Mouse (Mus musculus): ENCODE measurements around the gene Tubb2b. TPM values are rescaled to one million over a fixed set of nuclear protein-coding genes. Genes with fewer than 3 reads are reported as not detected.
"Not testable (repeated sequence)": the region's sequence is repeated elsewhere in the genome, so short reads cannot be mapped to it uniquely, and the experiment has no call there.

Gene Tubb2b
- total RNA-seq, 2 experiments from 2014 or later, result 153 to 177 TPM

GRCm38 (mm10) chr13:34101908-34102307 is 28.4 kb downstream of the Tubb2b start:
- H3K27ac ChIP-seq, result no peak overlapping the region
- no peak overlapping the region for H3K4me3 ChIP-seq
- DNase-seq (ENCODE audit: extremely low spot score in 1 of 2, low spot score in 2 of 2), result no peak
- intact Hi-C loops (cut with DNase I), result no loop called here
- TF ChIP-seq CTCF (IDR thresholded peaks at IDR 0.05), result no peak

GRCm38 (mm10) chr13:34101247-34101646 is 29.0 kb downstream of the Tubb2b start:
- no peak overlapping the region for H3K4me3 ChIP-seq
- intact Hi-C loops (cut with DNase I), result no loop called here
- no peak for DNase-seq (ENCODE audit: extremely low spot score in 1 of 2, low spot score in 2 of 2)
- H3K27ac ChIP-seq, result no peak overlapping the region
- TF ChIP-seq CTCF (IDR thresholded peaks at IDR 0.05), result no peak

GRCm38 (mm10) chr13:34100733-34101132 is 29.5 kb downstream of the Tubb2b start:
- DNase-seq (ENCODE audit: extremely low spot score in 1 of 2, low spot score in 2 of 2), result no peak
- Histone ChIP-seq H3K27ac (no peak overlapping the region), H3K4me3 (no peak overlapping the region)
- no peak for TF ChIP-seq CTCF (IDR thresholded peaks at IDR 0.05)
- intact Hi-C loops (cut with DNase I), result no loop called here

GRCm38 (mm10) chr13:34097086-34097485 is 33.2 kb downstream of the Tubb2b start:
- Histone ChIP-seq H3K27ac (peak overlapping the region; percentile 64; the same call in 1 of the 2 replicates), H3K4me3 (no peak overlapping the region)
- no peak for TF ChIP-seq CTCF (IDR thresholded peaks at IDR 0.05)
- intact Hi-C loops (cut with DNase I), result loop anchor here (2.0 kb wide), 1 partner anchor 52 kb away; no protein-coding TSS in a partner anchor
- no peak for DNase-seq (ENCODE audit: extremely low spot score in 1 of 2, low spot score in 2 of 2)

GRCm38 (mm10) chr13:34096455-34096854 is 33.8 kb downstream of the Tubb2b start:
- no peak for DNase-seq (ENCODE audit: extremely low spot score in 1 of 2, low spot score in 2 of 2)
- no peak for TF ChIP-seq CTCF (IDR thresholded peaks at IDR 0.05)
- H3K27ac ChIP-seq, result peak overlapping the region; percentile 64
- no peak overlapping the region for H3K4me3 ChIP-seq
- intact Hi-C loops (cut with DNase I), result loop anchor here (1.0 to 2.0 kb wide), 3 partner anchors 37 to 52 kb away; no protein-coding TSS in a partner anchor

- no peak for TF ChIP-seq CTCF (IDR thresholded peaks at IDR 0.05)
Observed at GRCm38 (mm10) chr13:34095542-34096435, 34.5 kb downstream of the Tubb2b start.

GRCm38 (mm10) chr13:34089358-34089757 is 40.9 kb downstream of the Tubb2b start:
- Histone ChIP-seq H3K27ac (no peak overlapping the region), H3K4me3 (no peak overlapping the region)
- intact Hi-C loops (cut with DNase I), result no loop called here
- no peak for DNase-seq (ENCODE audit: extremely low spot score in 1 of 2, low spot score in 2 of 2)
- TF ChIP-seq CTCF (IDR thresholded peaks at IDR 0.05), result no peak

More at GRCm38 (mm10) chr13:34095542-34096435, 34.5 kb downstream of the Tubb2b start:
- no peak overlapping the region for H3K4me3 ChIP-seq
- DNase-seq (ENCODE audit: extremely low spot score in 1 of 2, low spot score in 2 of 2), result peak; percentile 65 to 74
- intact Hi-C loops (cut with DNase I), result loop anchor here (1.0 to 2.0 kb wide), 3 partner anchors 38 to 53 kb away; no protein-coding TSS in a partner anchor
- peak overlapping the region; percentile 64 for H3K27ac ChIP-seq

- intact Hi-C loops (cut with DNase I), result no loop called here
- no peak overlapping the region for H3K27ac ChIP-seq
- no peak for DNase-seq (ENCODE audit: extremely low spot score in 1 of 2, low spot score in 2 of 2)
- no peak overlapping the region for H3K4me3 ChIP-seq
- TF ChIP-seq CTCF (IDR thresholded peaks at IDR 0.05), result no peak
Observed at GRCm38 (mm10) chr13:34088871-34089288, 41.4 kb downstream of the Tubb2b start.

GRCm38 (mm10) chr13:34088201-34088649 is 42.0 kb downstream of the Tubb2b start:
- H3K4me3 ChIP-seq; intact Hi-C loops (cut with DNase I); H3K27ac ChIP-seq; DNase-seq (ENCODE audit: extremely low spot score in 1 of 2, low spot score in 2 of 2): not testable (repeated sequence)

GRCm38 (mm10) chr13:34087052-34087812 is 43.0 kb downstream of the Tubb2b start:
- no peak for TF ChIP-seq CTCF (IDR thresholded peaks at IDR 0.05)
- intact Hi-C loops (cut with DNase I), result no loop called here
- H3K4me3 ChIP-seq, result no peak overlapping the region
- no peak overlapping the region for H3K27ac ChIP-seq
- DNase-seq (ENCODE audit: extremely low spot score in 1 of 2, low spot score in 2 of 2), result no peak

GRCm38 (mm10) chr13:34084026-34084750 is 46.1 kb downstream of the Tubb2b start:
- TF ChIP-seq CTCF (IDR thresholded peaks at IDR 0.05), result no peak
- intact Hi-C loops (cut with DNase I), result no loop called here
- DNase-seq (ENCODE audit: extremely low spot score in 1 of 2, low spot score in 2 of 2), result no peak

More at GRCm38 (mm10) chr13:34084026-34084750, 46.1 kb downstream of the Tubb2b start:
- H3K4me3 ChIP-seq, result no peak overlapping the region
- H3K27ac ChIP-seq, result peak overlapping the region; percentile 52

Measured in left cerebral cortex, adult 2 months (tissue).